Mouse (Mus musculus): ENCODE measurements around the gene Ifitm6.
"Not testable (repeated sequence)": the region's sequence is repeated elsewhere in the genome, so short reads cannot be mapped to it uniquely, and the experiment has no call there.

Gene Ifitm6

DNA sequence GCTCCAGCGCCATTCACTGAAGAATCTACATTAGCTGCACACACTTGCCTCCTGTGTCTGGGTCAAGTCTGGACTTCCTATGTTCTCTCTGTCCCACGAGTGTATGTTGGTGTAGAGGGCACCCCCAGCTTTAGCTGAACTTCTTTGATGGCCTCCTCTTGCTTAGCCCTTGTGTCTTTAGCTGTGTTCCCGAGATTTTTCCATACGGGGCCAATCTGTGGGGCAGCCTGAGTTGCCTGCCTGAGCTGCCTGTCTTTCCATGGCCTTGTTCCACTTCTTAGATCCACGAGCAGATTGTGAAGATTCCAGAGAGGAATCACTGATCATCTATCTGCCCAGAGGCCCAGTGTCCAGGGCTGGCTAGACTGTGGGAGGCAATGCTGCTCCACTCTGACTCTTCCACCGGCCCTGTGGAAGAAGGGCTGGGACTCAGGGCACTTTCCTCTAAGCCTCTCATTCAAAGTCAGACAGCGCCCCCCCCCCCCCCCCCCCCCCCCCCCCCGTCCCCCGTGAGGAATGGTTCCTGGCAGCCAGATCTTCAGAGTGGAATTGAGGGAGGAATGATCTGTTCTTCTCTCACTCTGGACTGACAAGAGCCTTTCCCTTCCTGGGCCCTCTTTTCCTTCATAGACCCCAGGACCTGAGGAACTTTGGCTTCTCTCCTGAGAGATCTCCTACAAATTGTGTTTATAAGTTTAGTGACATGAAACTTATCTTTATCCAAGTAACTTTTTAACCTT is 23.3 kb upstream of the Ifitm6 start:
- no peak for DNase-seq

DNA sequence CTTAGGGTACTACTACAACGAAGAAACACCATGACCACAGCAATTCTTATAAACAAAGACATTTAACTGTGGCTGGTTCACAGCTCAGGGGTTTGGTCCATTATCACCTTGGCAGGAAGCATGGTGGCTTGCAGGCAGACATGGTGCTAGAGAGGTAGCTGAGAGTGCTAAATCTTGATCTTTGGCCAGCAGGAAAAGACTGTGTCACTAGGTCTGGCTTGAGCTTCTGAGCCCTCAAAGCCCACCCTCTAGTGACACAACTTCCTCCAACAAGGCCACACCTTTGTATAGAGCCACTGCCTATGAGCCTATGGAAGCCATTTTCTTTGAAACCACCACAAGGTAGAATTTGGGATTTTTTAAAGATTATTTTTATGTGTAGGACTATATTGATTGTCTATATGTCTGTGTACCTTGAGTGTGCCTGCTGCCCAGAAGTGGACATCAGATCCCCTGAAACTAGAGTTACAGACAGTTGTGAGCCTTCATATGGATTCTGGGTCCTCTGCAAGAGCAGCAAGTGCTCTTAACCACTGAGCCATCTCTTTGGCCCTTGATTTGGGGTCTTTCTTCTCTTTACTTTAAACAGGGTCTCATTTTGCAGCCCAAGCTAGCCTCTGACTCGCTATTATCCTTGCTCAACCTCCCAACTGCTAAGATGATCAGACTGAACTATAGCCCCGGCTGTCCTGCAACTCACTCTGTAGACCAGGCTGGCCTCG is 21.8 kb upstream of the Ifitm6 start:
- DNase-seq = no peak

DNA sequence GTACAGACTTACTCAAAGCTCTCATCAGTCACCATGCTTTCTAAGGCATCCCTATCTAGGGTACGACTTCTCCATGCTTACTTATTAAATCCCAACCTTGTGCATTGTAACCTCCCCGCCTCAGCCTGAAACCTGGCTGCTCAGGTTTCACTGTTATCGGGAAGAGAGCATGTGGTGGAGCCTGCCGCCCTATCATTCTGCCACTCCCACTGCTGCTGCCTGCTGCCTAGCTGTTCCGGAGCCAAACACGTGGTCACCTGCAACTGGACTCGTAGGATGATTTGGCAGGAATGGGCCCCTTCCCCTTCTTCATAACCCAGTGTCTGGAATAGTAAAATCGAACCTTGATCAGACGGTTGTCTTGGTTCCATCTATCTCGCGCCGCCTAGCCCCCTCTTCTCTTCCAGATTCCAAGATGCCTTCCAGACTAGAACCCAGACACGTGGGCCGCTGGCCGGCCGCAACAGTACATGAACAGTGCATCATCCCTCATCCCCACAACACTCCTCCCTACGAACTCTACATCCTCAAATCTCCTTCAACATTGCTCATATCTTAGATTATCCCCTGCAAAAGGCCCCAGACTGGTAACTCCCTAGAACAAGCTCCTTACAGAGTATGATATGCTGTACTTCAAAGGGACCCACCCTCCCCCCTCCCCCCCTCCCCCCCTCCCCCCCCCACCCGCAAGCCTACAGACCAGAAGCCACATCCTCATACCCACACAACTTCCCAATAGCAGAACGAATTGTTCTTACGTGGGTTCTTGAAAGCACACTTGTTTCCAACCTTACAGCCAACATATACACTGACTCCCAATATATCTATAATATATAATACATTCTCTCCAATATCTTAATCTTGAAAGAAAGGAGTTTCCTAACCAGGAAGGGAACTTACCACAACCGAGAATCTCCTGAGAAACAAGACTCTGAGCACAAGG is 20.6 kb upstream of the Ifitm6 start:
- no peak for DNase-seq

DNA sequence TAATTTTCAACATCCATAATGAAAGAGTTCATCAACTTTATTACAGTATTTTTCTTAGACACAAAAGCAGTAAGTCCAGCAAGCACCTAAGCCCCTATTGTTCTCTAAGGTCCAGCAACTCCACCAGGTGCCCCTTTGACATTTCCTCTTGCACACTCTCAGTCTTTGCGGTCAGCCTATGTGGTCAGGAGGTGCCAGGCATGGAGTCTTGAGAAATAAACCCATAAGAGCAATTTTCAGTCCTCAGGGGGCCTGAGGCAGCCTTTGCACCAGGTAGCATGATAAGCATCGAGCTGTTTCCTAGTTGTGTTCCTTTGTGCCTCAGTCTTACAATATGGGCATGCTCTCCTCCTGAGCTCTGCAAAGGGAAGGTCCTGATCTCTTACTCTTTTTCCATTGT is 18.9 kb upstream of the Ifitm6 start:
- not testable (repeated sequence) for DNase-seq

DNA sequence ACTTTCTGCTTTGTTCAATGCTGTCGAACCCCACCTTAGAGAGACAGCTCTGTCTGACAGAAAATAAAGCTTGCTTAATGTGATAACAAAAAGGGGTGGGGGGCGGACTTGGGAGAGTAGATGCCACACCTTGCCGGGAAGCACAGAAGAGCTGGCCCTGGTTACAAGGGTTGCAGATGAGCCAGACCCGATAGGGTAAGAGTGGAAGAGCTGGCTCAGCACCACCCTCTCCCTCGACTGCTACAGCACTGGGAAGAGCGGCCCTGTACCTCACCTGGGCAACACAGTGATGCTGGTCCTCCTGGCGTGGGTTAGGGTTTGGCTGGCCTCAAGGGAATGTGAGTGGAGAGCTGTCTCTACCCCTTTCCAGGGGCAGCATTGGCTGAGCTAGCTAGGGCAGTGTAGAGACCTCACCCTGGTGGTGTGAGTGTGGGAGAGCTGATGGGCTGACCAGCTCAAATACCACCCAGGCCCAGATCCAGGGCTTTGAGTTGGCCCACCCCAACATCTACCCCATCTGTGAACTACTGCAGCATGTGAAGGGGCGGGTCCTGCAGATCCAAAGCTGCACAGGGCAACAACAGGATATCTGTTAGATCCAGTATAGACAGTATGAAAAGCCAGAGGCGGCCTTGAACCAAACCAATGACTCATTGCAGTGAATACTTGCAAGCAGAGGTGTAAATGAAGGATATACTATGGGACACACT is 14.9 kb upstream of the Ifitm6 start:
- DNase-seq = no peak

DNA sequence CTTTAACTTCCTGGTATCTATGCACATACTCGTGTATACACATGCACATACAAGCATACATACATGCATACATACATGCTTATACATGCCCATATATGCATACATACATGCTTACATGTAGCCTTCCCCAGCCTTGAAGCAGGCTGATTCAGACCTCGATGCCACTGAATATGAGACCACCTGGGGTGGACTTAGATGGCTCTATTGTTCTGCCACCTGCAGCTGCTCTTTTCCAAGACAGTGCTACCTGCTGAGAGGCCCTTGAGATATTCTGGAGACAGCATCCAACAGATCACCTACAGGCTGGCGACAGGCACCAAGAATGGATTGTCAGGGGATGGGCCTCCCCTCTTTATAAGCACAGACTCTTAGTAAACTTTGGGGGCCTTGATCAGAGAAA is 12.7 kb upstream of the Ifitm6 start:
- no peak for DNase-seq

DNA sequence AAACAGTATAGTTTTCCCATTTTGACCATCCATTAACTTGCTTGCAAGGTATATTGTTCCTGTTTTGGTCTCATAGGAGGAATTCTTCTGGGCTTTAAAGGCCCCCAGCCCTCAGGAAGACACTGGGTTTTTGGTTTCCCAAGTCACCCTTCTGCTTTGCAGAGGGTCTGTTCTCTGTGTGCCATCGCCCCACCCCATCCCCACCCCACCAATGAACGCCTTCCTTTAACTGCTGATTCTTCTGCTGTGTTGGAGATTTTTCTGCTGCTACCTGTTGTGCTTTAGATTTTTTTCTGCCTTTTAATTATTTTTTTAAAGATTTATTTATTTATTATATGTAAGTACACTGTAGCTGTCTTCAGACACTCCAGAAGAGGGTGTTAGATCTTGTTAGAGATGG is 11.1 kb upstream of the Ifitm6 start, which contains the start of gene Gm17387:
Gm17387 (plus strand) TSS at position 301 of the 400 bp plus-strand sequence.
- DNase-seq = no peak

DNA sequence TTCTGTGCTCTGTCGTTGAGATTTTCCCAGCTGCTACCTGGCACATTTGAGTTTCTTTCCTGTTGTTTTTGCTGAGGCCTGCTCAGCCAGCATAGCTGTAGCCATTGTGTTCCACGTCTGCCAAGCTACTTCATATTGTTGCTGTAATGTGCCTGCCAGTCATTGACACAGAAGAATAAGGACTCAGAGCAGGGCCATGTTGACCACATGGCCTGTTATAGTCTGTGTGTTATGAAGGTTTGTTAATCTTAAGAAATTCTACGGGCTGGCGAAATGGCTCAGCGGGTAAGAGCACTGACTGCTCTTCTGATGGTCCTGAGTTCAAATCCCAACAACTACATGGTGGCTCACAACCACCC is 9.0 kb upstream of the Ifitm6 start:
- no peak for DNase-seq

DNA sequence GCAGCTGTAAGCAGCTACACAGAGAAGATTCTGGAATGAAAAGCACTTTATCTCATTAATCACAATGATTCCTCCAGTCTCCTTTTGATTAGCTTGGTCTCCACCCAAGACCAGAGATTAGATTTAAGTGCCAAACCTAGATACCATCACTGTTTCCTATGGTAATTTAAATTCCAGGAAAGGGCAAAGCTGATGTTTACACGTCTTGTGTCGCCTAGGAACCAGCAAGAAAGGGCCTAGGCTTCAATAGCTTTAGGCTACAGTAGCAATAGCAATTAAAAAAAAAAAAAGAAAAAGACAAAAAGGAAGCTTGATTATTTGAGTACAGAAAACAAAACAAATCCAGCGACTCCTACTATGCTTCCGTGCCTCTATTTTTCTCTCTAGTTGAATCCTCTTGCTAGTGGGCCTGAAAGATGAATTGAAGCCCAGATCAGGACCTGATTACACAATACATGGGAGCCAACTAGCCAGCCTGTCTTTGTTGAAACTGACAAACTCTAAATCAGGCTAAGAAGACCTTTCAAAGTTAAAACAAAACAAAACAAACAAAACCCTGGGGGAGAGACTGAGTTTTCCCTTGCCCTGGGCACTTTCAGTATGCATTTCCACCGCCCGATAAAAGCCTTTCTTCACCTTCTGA is 8.5 kb upstream of the Ifitm6 start:
- DNase-seq = no peak

DNA sequence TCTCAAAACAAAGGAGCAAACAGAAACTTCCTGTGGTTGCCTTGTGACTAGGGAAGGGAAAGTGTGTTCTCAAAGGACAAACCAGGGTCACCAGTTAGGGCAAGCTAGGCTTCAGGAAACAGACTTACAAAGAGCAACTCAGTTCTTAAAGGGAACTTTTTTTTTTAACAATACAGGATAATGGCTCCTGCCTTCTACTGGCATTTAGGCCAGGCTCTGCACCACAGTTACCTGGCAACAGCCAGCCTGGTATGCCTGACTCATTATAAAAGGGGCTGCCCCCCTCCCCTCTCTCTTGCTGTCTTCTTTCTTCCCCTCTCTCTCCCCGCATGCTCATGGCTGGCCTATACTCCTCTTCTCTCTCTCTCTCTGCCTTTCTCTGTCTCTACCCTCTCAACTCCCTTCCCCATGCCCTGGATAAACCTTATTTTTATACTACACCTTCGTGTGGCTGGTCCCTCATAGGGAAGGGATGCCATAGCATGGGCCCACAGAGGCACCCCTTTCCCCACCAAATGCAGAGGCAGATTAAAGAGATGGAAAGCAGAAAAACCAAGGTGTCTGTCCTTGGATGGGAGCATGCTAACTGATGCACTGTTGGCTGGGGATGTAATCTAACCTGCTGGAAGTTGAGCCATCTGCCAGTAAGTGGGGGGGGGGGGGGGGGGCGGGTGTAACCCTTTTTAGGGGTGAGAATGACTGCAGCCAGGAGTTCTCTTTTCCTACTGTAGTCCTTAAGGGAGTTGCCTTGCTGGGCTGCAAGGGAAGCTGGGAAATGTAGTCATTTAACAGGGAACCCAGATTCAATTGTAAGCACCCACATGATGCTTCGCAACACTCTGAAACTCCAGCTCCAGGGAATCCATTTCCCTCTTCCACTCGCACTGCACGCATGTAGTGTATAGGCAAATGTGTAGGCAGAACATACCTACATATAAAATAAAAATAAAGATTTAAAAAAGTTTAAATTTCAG is 7.4 kb upstream of the Ifitm6 start:
- DNase-seq = no peak

DNA sequence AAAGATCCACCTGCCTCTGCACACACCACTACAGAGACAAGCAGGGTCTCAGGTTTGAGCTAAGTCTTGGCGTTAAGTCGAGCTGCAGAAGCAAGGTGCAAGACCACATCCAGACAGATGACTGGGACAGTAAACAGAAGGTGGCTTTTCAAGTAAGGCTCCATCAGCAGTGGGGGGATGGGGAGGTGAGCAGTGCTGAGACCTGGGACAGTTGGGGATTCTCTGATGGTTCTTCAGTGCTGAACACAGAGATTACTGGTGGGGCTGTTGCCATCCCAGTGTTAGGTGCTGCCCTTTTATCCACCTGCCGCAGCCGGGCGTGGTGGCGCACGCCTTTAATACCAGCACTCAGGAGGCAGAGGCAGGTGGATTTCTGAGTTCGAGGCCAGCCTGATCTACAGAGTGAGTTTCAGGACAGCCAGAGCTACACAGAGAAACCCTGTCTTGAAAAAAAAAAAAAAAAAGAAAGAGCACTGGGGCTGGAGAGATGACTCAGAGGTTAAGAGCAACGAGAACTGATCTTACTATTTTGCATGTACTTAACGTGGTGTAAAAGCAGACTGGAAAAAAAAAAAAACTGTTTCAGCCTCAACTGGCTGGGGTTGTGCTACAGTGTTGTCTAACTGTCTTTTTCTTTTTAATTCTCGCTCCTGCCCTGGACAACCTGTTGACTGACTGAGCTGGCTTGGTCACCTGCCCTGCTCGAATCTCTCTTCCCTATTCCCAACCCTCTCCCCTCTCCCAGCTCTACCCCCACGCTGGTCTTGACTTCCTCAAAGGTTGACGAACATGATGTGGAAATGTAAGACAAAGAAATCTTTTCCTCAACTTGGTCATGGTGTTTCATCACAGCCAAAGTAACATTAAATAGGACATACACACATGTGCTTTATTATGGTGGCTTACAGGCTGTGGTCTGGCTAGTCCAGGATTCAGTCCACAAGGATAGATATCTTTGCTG is 4.0 kb upstream of the Ifitm6 start:
- no peak for DNase-seq

DNA sequence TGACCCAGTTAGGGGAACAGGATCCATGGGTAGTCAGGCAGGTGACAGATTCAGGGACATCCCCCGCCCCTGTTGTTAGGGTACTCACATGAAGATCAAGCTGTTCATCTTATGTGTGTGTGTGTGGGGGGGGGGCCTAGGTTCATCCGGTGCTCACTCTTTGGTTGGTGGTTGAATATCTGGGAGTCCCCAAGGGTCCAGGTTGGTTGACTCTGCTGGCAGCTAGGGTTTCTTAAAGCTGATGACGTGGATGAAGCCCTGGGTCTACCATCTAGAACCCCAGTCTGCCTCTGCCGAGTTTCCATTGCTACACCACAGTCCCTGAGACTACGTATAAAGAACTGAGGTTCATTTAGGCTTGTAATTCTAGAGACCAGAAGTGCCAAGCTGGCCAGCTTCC is 1.3 kb upstream of the Ifitm6 start:
- DNase-seq = no peak

DNA sequence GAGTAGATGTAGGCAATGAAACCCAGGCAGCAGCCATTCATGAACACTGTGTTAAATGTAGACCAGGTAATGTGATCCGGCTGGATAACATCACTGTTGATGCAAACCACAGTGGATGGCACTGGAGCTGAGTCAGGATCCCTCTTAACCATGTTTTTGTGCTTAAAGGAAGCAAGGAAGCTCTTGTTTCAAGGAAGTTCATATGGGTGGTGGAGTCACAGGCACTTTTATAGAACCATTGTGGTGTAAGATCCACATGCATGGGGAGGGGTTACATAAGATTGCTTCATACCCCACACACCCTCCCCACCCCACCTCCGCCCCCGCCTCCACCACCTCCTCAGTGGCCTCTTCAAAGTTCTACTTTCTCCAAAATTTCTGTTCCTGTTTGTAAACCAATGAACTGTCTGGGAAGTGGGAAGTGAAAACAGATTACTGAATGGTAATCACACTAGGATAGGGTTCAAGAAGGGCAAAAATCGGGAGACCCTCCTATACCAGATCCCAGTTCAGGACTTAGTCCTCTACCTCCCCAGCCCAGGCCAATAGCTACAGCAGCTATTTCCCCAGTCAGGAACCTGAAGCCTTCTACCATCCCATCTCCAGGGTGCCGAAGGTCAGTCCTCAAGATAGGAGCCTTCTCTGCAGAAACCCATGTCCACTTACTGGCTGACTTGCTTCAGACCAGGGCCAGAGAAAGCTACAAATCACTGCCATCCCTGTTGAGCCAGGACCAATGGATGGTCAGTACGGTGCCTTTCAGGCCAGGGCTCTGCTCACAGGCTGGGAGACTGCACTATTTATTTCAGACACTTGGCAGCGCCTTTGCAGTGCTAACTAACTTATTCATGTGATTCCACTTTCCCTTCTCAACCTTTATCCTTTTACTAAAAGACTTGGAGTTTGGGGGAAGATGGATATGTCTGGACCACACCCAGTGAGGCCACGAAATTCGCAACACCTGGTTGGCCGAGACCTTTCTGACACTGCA is 722 bp downstream of the Ifitm6 start:
- no peak for DNase-seq

DNA sequence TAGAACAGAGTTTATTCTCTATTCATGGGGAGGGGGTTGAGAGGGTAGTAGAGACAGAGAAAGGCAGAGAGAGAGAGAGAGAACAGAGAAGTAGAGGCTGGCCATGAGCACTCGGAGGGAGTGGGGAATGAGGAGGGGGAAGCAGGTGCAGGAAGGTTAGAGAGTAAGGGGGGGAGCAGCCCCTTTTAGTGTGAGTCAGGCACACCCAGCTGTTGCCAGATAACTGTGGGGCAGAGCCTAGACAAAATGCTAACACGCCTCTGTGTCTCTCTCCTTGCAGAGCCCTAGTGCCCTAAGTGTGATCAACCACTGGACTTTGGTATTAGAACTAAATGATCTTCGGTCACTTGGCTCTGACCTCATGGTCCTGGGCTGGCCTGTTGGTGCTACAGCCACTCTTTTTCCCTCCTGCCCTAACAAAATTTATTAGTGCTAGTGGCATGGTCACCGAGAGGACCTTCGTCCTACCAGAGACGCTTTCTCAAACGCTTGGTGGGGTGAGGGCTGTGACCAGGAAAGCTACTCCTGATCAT is 6.4 kb downstream of the Ifitm6 start:
- peak; percentile 7 for DNase-seq

DNA sequence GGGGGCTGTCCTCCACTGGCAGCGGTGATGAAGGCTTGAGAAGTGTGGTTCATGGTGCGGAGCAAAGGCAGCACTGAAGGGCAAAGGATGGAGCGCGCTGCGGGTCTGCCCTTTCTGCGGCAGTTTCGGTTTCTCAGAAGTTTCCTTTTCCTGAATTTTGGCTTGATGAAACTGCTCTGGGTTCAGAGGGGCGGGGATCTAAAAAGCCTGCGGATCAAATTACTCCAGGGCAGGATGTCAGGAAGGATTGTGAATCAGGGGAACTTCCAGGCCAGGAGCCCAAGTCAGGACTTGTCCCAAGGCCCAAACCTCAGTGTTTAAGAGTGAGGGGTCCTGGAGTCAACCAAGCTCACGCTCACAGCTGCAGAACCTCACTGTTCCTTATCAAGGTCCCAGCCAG is 7.1 kb downstream of the Ifitm6 start, which contains the start of gene Ifitm3:
Ifitm3 (minus strand) TSS at position 178 of the 400 bp plus-strand sequence.
- DNase-seq = no peak

DNA sequence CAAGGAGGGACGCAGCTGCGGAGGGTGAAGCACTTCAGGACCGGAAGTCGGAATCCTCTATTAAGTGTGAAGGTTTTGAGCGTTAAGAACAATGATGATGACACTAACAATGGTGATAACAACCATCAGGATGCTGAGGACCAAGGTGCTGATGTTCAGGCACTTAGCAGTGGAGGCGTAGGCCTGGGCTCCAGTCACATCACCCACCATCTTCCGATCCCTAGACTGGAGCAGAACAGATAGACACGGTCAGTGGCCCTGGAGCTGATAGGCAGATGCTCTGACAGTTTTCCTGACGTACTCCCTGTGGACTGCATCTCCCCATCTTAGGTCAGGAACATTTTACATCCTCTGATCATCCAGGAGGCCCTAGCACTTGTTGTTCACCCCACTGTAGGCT is 8.1 kb downstream of the Ifitm6 start:
- no peak for DNase-seq

DNA sequence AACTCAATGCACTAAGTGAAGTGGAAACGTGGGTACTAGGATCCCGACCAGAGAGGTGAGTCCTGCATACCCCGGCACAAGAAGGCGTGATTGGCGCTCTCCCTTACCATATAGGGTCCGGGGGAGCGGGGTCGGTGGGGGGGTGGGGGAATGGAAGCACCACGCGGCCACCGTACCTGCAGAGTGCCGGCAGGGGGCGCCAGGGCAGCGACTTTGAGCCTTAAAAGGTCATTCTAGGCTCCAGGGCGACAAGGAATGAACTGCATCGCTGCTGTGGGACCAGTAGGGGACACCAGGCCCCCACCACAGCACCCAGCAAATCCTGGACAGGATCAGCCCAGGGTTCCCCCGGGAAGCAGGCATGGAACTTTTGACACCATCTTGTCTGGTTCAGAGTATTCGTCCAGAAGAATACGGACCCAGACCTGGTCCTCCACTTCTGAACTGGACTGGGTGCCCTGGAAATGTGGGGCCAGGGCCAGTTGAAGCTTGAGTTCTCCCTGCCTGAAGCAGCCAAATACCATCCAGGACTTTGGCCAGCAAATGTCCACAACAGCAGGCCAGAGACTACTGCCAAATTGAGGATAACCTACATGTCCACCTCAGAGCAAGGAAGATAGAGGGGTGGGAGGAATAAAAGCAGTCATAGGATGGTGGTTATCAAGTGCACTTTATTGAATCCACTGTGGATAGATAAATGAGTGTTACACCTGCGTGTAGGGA is 8.6 kb downstream of the Ifitm6 start:
- peak; percentile 82 for DNase-seq
